Mouse (Mus musculus): ENCODE data around the gene Prss35. TPM values are rescaled to one million over a fixed set of nuclear protein-coding genes. Genes with fewer than 3 reads are reported as not detected.

The Prss35 gene
- polyA plus RNA-seq, 1 experiment, result 0.12 TPM

- H3K4me1 ChIP-seq (ENCODE audit: control insufficient read depth, insufficient read depth, insufficient read length), result no peaks in the 10 kb centered on the region
- TF ChIP-seq POLR2A (IDR thresholded peaks at IDR 0.05; ENCODE audit: low read depth, low read length) (no peak), CTCF (IDR thresholded peaks at IDR 0.05; ENCODE audit: extremely low read depth, insufficient read depth, insufficient read length, insufficient replicate concordance) (no peak)
- 88% methylated on average over 5 of the region's 5 CpGs for WGBS
- no peak overlapping the region for H3K27ac ChIP-seq (ENCODE audit: insufficient read depth, low read length)
- H3K4me3 ChIP-seq (ENCODE audit: extremely low read depth, insufficient read depth, insufficient read length), result no peak overlapping the region
- no peak for DNase-seq (ENCODE audit: low read depth in 1 of 2, low spot score in 2 of 2)
- no peaks in the 10 kb centered on the region for H3K36me3 ChIP-seq (ENCODE audit: control insufficient read depth, insufficient read depth, low read length)
- H3K27me3 ChIP-seq (ENCODE audit: control insufficient read depth, insufficient read depth, low read length), result no peaks in the 10 kb centered on the region
Measured at GRCm38 (mm10) chr9:86717119-86717518, 26.3 kb upstream of the Prss35 start.

GRCm38 (mm10) chr9:86720227-86720626, 23.2 kb upstream of the Prss35 start:
- no peaks in the 10 kb centered on the region for H3K4me1 ChIP-seq (ENCODE audit: control insufficient read depth, insufficient read depth, insufficient read length)
- H3K36me3 ChIP-seq (ENCODE audit: control insufficient read depth, insufficient read depth, low read length), result no peaks in the 10 kb centered on the region
- no peak overlapping the region for H3K27ac ChIP-seq (ENCODE audit: insufficient read depth, low read length)
- H3K4me3 ChIP-seq (ENCODE audit: extremely low read depth, insufficient read depth, insufficient read length), result no peak overlapping the region
- H3K27me3 ChIP-seq (ENCODE audit: control insufficient read depth, insufficient read depth, low read length), result no peaks in the 10 kb centered on the region
- 90% methylated on average over 5 of the region's 5 CpGs for WGBS
- no peak for DNase-seq (ENCODE audit: low read depth in 1 of 2, low spot score in 2 of 2)
- TF ChIP-seq CTCF (IDR thresholded peaks at IDR 0.05; ENCODE audit: extremely low read depth, insufficient read depth, insufficient read length, insufficient replicate concordance) (no peak), POLR2A (IDR thresholded peaks at IDR 0.05; ENCODE audit: low read depth, low read length) (no peak)

GRCm38 (mm10) chr9:86720794-86721193, 22.7 kb upstream of the Prss35 start:
- H3K27me3 ChIP-seq (ENCODE audit: control insufficient read depth, insufficient read depth, low read length), result no peaks in the 10 kb centered on the region
- 70% methylated on average over 2 of the region's 2 CpGs for WGBS
- TF ChIP-seq CTCF (IDR thresholded peaks at IDR 0.05; ENCODE audit: extremely low read depth, insufficient read depth, insufficient read length, insufficient replicate concordance), result no peak
- no peak for TF ChIP-seq POLR2A (IDR thresholded peaks at IDR 0.05; ENCODE audit: low read depth, low read length)

GRCm38 (mm10) chr9:86725066-86725465, 18.4 kb upstream of the Prss35 start:
- TF ChIP-seq POLR2A (IDR thresholded peaks at IDR 0.05; ENCODE audit: low read depth, low read length) (no peak), CTCF (IDR thresholded peaks at IDR 0.05; ENCODE audit: extremely low read depth, insufficient read depth, insufficient read length, insufficient replicate concordance) (no peak)
- WGBS, result 92% methylated on average over 4 of the region's 4 CpGs
- no peaks in the 10 kb centered on the region for H3K4me1 ChIP-seq (ENCODE audit: control insufficient read depth, insufficient read depth, insufficient read length)

More at GRCm38 (mm10) chr9:86720794-86721193, 22.7 kb upstream of the Prss35 start:
- Histone ChIP-seq H3K4me1 (ENCODE audit: control insufficient read depth, insufficient read depth, insufficient read length) (no peaks in the 10 kb centered on the region), H3K27ac (ENCODE audit: insufficient read depth, low read length) (no peak overlapping the region), H3K4me3 (ENCODE audit: extremely low read depth, insufficient read depth, insufficient read length) (no peak overlapping the region), H3K36me3 (ENCODE audit: control insufficient read depth, insufficient read depth, low read length) (no peaks in the 10 kb centered on the region)
- no peak for DNase-seq (ENCODE audit: low read depth in 1 of 2, low spot score in 2 of 2)

GRCm38 (mm10) chr9:86725604-86726380, 17.7 kb upstream of the Prss35 start:
- no peaks in the 10 kb centered on the region for H3K27me3 ChIP-seq (ENCODE audit: control insufficient read depth, insufficient read depth, low read length)
- WGBS, result 74% methylated on average over 7 of the region's 7 CpGs
- H3K4me1 ChIP-seq (ENCODE audit: control insufficient read depth, insufficient read depth, insufficient read length), result no peaks in the 10 kb centered on the region
- H3K27ac ChIP-seq (ENCODE audit: insufficient read depth, low read length), result no peak overlapping the region
- no peak for DNase-seq (ENCODE audit: low read depth in 1 of 2, low spot score in 2 of 2)
- no peaks in the 10 kb centered on the region for H3K36me3 ChIP-seq (ENCODE audit: control insufficient read depth, insufficient read depth, low read length)
- TF ChIP-seq POLR2A (IDR thresholded peaks at IDR 0.05; ENCODE audit: low read depth, low read length) (no peak), CTCF (IDR thresholded peaks at IDR 0.05; ENCODE audit: extremely low read depth, insufficient read depth, insufficient read length, insufficient replicate concordance) (no peak)
- H3K4me3 ChIP-seq (ENCODE audit: extremely low read depth, insufficient read depth, insufficient read length), result no peak overlapping the region

More at GRCm38 (mm10) chr9:86725066-86725465, 18.4 kb upstream of the Prss35 start:
- no peak overlapping the region for H3K27ac ChIP-seq (ENCODE audit: insufficient read depth, low read length)
- DNase-seq (ENCODE audit: low read depth in 1 of 2, low spot score in 2 of 2), result no peak
- H3K27me3 ChIP-seq (ENCODE audit: control insufficient read depth, insufficient read depth, low read length), result no peaks in the 10 kb centered on the region
- H3K4me3 ChIP-seq (ENCODE audit: extremely low read depth, insufficient read depth, insufficient read length), result no peak overlapping the region
- H3K36me3 ChIP-seq (ENCODE audit: control insufficient read depth, insufficient read depth, low read length), result no peaks in the 10 kb centered on the region

GRCm38 (mm10) chr9:86726381-86726720, 17.1 kb upstream of the Prss35 start:
- Histone ChIP-seq H3K4me1 (ENCODE audit: control insufficient read depth, insufficient read depth, insufficient read length) (no peaks in the 10 kb centered on the region), H3K27me3 (ENCODE audit: control insufficient read depth, insufficient read depth, low read length) (no peaks in the 10 kb centered on the region), H3K36me3 (ENCODE audit: control insufficient read depth, insufficient read depth, low read length) (no peaks in the 10 kb centered on the region), H3K27ac (ENCODE audit: insufficient read depth, low read length) (no peak overlapping the region), H3K4me3 (ENCODE audit: extremely low read depth, insufficient read depth, insufficient read length) (no peak overlapping the region)
- no peak for DNase-seq (ENCODE audit: low read depth in 1 of 2, low spot score in 2 of 2)
- TF ChIP-seq POLR2A (IDR thresholded peaks at IDR 0.05; ENCODE audit: low read depth, low read length), result no peak
- WGBS, result 80% methylated on average over 5 of the region's 5 CpGs

GRCm38 (mm10) chr9:86728214-86728814, 15.1 kb upstream of the Prss35 start:
- no peak for TF ChIP-seq POLR2A (IDR thresholded peaks at IDR 0.05; ENCODE audit: low read depth, low read length)
- TF ChIP-seq CTCF (IDR thresholded peaks at IDR 0.05; ENCODE audit: extremely low read depth, insufficient read depth, insufficient read length, insufficient replicate concordance), result no peak
- Histone ChIP-seq H3K27ac (ENCODE audit: insufficient read depth, low read length) (no peak overlapping the region), H3K4me3 (ENCODE audit: extremely low read depth, insufficient read depth, insufficient read length) (no peak overlapping the region), H3K36me3 (ENCODE audit: control insufficient read depth, insufficient read depth, low read length) (no peaks in the 10 kb centered on the region), H3K4me1 (ENCODE audit: control insufficient read depth, insufficient read depth, insufficient read length) (no peaks in the 10 kb centered on the region), H3K27me3 (ENCODE audit: control insufficient read depth, insufficient read depth, low read length) (no peaks in the 10 kb centered on the region)
- WGBS, result 91% methylated on average over 10 of the region's 10 CpGs
- DNase-seq (ENCODE audit: low read depth in 1 of 2, low spot score in 2 of 2), result no peak

All from spleen, adult 2 months (tissue).